Comparison of ENCODE assay signal across 8 mouse cellular contexts in the genomic region with DNA sequence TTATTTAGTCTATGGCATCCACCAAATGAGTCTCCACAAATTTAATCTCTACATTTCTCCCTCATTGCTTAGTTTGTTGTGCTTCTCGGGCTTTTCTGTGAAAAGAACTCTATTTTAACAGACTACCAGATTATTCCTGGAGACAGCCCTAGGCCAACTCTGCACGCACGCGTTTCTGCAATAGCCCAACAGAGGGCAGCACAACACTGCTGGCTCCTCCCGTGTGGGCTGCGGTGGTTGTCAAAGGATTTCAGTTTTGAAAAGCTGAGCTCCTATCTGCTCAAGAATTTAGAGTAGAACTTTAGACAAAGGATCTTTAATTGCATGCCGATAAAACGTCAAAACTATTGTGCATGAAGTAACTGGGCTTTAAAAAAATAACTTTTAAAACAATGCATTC. TPM values are rescaled to one million over a fixed set of nuclear protein-coding genes. Genes with fewer than 3 reads are reported as not detected.
DNase-seq lines count a peak whose midpoint lies in the region; ATAC-seq and TF ChIP-seq lines count a peak whose summit lies in the region.

No protein-coding gene starts in this region.

- DNase-seq in heart, adult 2 months = peak; percentile 77 to 87
- DNase-seq in embryo, embryonic 10 days (ENCODE audit: low spot score) = peak; percentile 89
- DNase-seq in gastrocnemius, postnatal 25 days = peak; percentile 50
- peak; percentile 85 for DNase-seq in kidney, adult 9 months
- peak; percentile 87 for DNase-seq in limb, embryonic 14.5 days (ENCODE audit: low spot score)
- peak; percentile 78 for DNase-seq in naive thymus-derived CD4-positive, alpha-beta T cell, adult 2 months (ENCODE audit: low read depth)

- no peaks in the 10 kb centered on the region for H3K79me2 ChIP-seq in heart, adult 2 months (replicated peaks; ENCODE audit: control insufficient read depth, insufficient read depth, low read length)

- H3K4me3 ChIP-seq in heart, adult 2 months = 0 out of 2 replicates have a peak overlapping the region, but pooled peaks have one; percentile 18
- H3K4me3 ChIP-seq in heart, embryonic 12.5 days = no peak overlapping the region
- no peak overlapping the region for H3K4me3 ChIP-seq in limb, embryonic 14.5 days (replicated peaks; ENCODE audit: low read length)
- no peak overlapping the region for H3K4me3 ChIP-seq in stomach, embryonic 14.5 days (ENCODE audit: low read depth, low read length)

- peak; percentile 72 for TF ChIP-seq EP300 in heart, adult 2 months (IDR thresholded peaks at IDR 0.05; ENCODE audit: insufficient read depth, low read depth, low read length)

- TF ChIP-seq CTCF in heart, adult 2 months (IDR thresholded peaks at IDR 0.05) = no peak; the same call in none of the 2 replicates

- no peaks in the 10 kb centered on the region for H3K27me3 ChIP-seq in heart, adult 2 months (ENCODE audit: control insufficient read depth, insufficient read depth, low read length)
- no peaks in the 10 kb centered on the region for H3K27me3 ChIP-seq in heart, embryonic 12.5 days (replicated peaks)
- no peaks in the 10 kb centered on the region for H3K27me3 ChIP-seq in limb, embryonic 14.5 days (ENCODE audit: control insufficient read depth, insufficient read depth, low read length)
- no peaks in the 10 kb centered on the region for H3K27me3 ChIP-seq in stomach, embryonic 14.5 days (ENCODE audit: control insufficient read depth, insufficient read depth, low read length)

- ATAC-seq in heart, embryonic 12.5 days (ENCODE audit: insufficient number of reproducible peaks, low FRiP score) = no peak
- ATAC-seq in limb, embryonic 14.5 days (ENCODE audit: low FRiP score, low read depth) = peak; percentile 75; the same call in 1 of the 2 replicates
- ATAC-seq in stomach, embryonic 14.5 days (ENCODE audit: insufficient number of reproducible peaks, insufficient read depth, low FRiP score, low read depth) = 0 out of 2 replicates have a peak, but pooled peaks have one; percentile 46

- no peaks in the 10 kb centered on the region for H3K9me3 ChIP-seq in heart, embryonic 12.5 days (replicated peaks)
- no peaks in the 10 kb centered on the region for H3K9me3 ChIP-seq in limb, embryonic 14.5 days (ENCODE audit: control insufficient read depth, low read length)
- no peaks in the 10 kb centered on the region for H3K9me3 ChIP-seq in stomach, embryonic 14.5 days (ENCODE audit: control insufficient read depth, low read depth, low read length)

- intact Hi-C loops in heart, adult 2 months (cut with DNase I) = loop anchor here (2.0 to 5.0 kb wide), 4 partner anchors 190 to 558 kb away; a partner anchor contains a TSS

- no peak overlapping the region for H3K4me2 ChIP-seq in heart, embryonic 12.5 days
- no peak overlapping the region for H3K4me2 ChIP-seq in limb, embryonic 14.5 days (replicated peaks; ENCODE audit: low read depth, low read length, severe bottlenecking)
- no peak overlapping the region for H3K4me2 ChIP-seq in stomach, embryonic 14.5 days (replicated peaks; ENCODE audit: low read depth, low read length)

- no peak overlapping the region for H3K27ac ChIP-seq in heart, adult 2 months
- H3K27ac ChIP-seq in heart, embryonic 12.5 days (ENCODE audit: poor library complexity, severe bottlenecking) = no peak overlapping the region
- no peak overlapping the region for H3K27ac ChIP-seq in limb, embryonic 14.5 days (replicated peaks; ENCODE audit: low read depth, low read length)
- no peak overlapping the region for H3K27ac ChIP-seq in stomach, embryonic 14.5 days (ENCODE audit: low read length)

- TF ChIP-seq POLR2A in heart, adult 2 months (IDR thresholded peaks at IDR 0.05; ENCODE audit: insufficient read depth, low read depth, low read length) = no peak
- TF ChIP-seq POLR2A in limb, embryonic 14.5 days (IDR thresholded peaks at IDR 0.05; ENCODE audit: borderline replicate concordance, extremely low read depth, insufficient read depth, insufficient read length) = no peak

- no peak overlapping the region for H3K9ac ChIP-seq in heart, adult 2 months (ENCODE audit: low read depth, low read length)
- H3K9ac ChIP-seq in heart, embryonic 12.5 days = no peak overlapping the region
- H3K9ac ChIP-seq in limb, embryonic 14.5 days (ENCODE audit: low read depth, low read length, severe bottlenecking) = no peak overlapping the region
- no peak overlapping the region for H3K9ac ChIP-seq in stomach, embryonic 14.5 days (replicated peaks; ENCODE audit: low read depth, low read length)

- under 1% methylated on average over 8 of the region's 8 CpGs for WGBS in heart, adult 2 months
- 2% methylated on average over 8 of the region's 8 CpGs for WGBS in heart, embryonic 12.5 days
- WGBS in limb, embryonic 14.5 days = 3% methylated on average over 8 of the region's 8 CpGs
- 3% methylated on average over 8 of the region's 8 CpGs for WGBS in stomach, embryonic 14.5 days

- no peaks in the 10 kb centered on the region; the same call in 1 of the 2 replicates for H3K4me1 ChIP-seq in heart, adult 2 months (ENCODE audit: control insufficient read depth, insufficient read depth, low read length)
- no peaks in the 10 kb centered on the region for H3K4me1 ChIP-seq in heart, embryonic 12.5 days (replicated peaks)
- H3K4me1 ChIP-seq in limb, embryonic 14.5 days (ENCODE audit: control insufficient read depth, insufficient read depth, low read length) = no peaks in the 10 kb centered on the region
- H3K4me1 ChIP-seq in stomach, embryonic 14.5 days (ENCODE audit: control insufficient read depth, insufficient read depth, low read length) = no peaks in the 10 kb centered on the region

- H3K36me3 ChIP-seq in heart, adult 2 months (ENCODE audit: control insufficient read depth, insufficient read depth, low read length) = no peaks in the 10 kb centered on the region
- no peaks in the 10 kb centered on the region for H3K36me3 ChIP-seq in heart, embryonic 12.5 days
- H3K36me3 ChIP-seq in limb, embryonic 14.5 days (ENCODE audit: control insufficient read depth, insufficient read depth, low read length) = no peaks in the 10 kb centered on the region
- H3K36me3 ChIP-seq in stomach, embryonic 14.5 days (ENCODE audit: control insufficient read depth, insufficient read depth, low read length) = no peaks in the 10 kb centered on the region

RNA-seq across cellular contexts. Expression of a gene that starts 8.9 kb away (rescaled TPM):
- 10 to 100 TPM; 85.1 to 87.6 TPM for total RNA-seq in heart, adult 2 months (2021)
- polyA plus RNA-seq in heart, adult 2 months (2012; rRNA removed) = 14.1 and 34.8 TPM in 2 replicates
- 115 and 118 TPM in 2 replicates for polyA plus RNA-seq in heart, embryonic 12.5 days (2016; fragmentation: Nextera tagmentation; extraction: Ambion mirVana)
- total RNA-seq in gastrocnemius, postnatal 25 days (2021) = 100 to 1,000 TPM in 1 of 2 experiments, 10 to 100 TPM in 1; 67.1 to 121 TPM
- 36.6 and 45.1 TPM in 2 replicates for polyA plus RNA-seq in limb, embryonic 14.5 days (2012; rRNA removed)
- polyA plus RNA-seq in limb, embryonic 14.5 days (2014; fragmentation: Nextera tagmentation; extraction: Ambion mirVana) = 117 and 120 TPM in 2 replicates
- 86.2 and 101 TPM in 2 replicates for polyA plus RNA-seq in stomach, embryonic 14.5 days (2014; fragmentation: Nextera tagmentation; extraction: Ambion mirVana)

RNA-seq across cellular contexts. Expression of a gene that starts 57.9 kb away (rescaled TPM):
- total RNA-seq in heart, adult 2 months (2021) = 10 to 100 TPM; 43.2 to 45.4 TPM
- polyA plus RNA-seq in heart, adult 2 months (2012; rRNA removed) = 22.2 and 39.4 TPM in 2 replicates
- polyA plus RNA-seq in heart, embryonic 12.5 days (2016; fragmentation: Nextera tagmentation; extraction: Ambion mirVana) = 28.4 and 28.7 TPM in 2 replicates
- total RNA-seq in gastrocnemius, postnatal 25 days (2021) = 10 to 100 TPM; 33.2 to 62.1 TPM
- polyA plus RNA-seq in limb, embryonic 14.5 days (2012; rRNA removed) = 0.77 and 1.9 TPM in 2 replicates
- polyA plus RNA-seq in limb, embryonic 14.5 days (2014; fragmentation: Nextera tagmentation; extraction: Ambion mirVana) = 1.2 and 2.0 TPM in 2 replicates
- not detected in 2 replicates for polyA plus RNA-seq in stomach, embryonic 14.5 days (2014; fragmentation: Nextera tagmentation; extraction: Ambion mirVana)
